Mouse (Mus musculus) testis, adult 2 months (tissue): ENCODE results near the gene Cfap61. TPM values are rescaled to one million over a fixed set of nuclear protein-coding genes. Genes with fewer than 3 reads are reported as not detected.

Experiments used
- H3K27ac ChIP-seq: fragments of 200-500 bp; 2 replicates; pipeline ENCODE4 v1.5.1; 2012; ENCODE audit warnings: low read depth, low read length; ENCODE audit not compliant: control insufficient read depth, insufficient read depth
- H3K27me3 ChIP-seq: fragments of 200-500 bp; 2 replicates; pipeline ENCODE4 v1.6.1; 2012; ENCODE audit warnings: mild to moderate bottlenecking, low read length, moderate library complexity; ENCODE audit not compliant: control insufficient read depth, insufficient read depth
- H3K36me3 ChIP-seq: fragments of 200-500 bp; 2 replicates; pipeline ENCODE4 v1.6.1; 2012; ENCODE audit warnings: mild to moderate bottlenecking, low read length; ENCODE audit not compliant: control insufficient read depth, insufficient read depth
- H3K4me1 ChIP-seq: fragments of 200-500 bp; 2 replicates; pipeline ENCODE4 v1.6.1; 2012; ENCODE audit warnings: low read length; ENCODE audit not compliant: control insufficient read depth, insufficient read depth
- H3K4me3 ChIP-seq: fragments of 200-500 bp; 2 replicates; pipeline ENCODE4 v1.5.1; 2012; ENCODE audit warnings: low read depth, mild to moderate bottlenecking, low read length, moderate library complexity, mixed read lengths; ENCODE audit not compliant: control insufficient read depth
- CTCF ChIP-seq: fragments of 200-500 bp; IDR thresholded peaks from 2 replicates; pipeline ENCODE4 v1.5.1; 2012; ENCODE audit warnings: low read depth, mild to moderate bottlenecking, inconsistent platforms, low read length, moderate library complexity; ENCODE audit not compliant: control insufficient read depth, insufficient read depth, insufficient replicate concordance
- POLR2A ChIP-seq: fragments of 200-500 bp; IDR thresholded peaks from 2 replicates; pipeline ENCODE4 v1.6.1; 2012; ENCODE audit warnings: low read depth, mild to moderate bottlenecking, inconsistent platforms, low read length, moderate library complexity; ENCODE audit not compliant: control insufficient read depth
- polyA plus RNA-seq: library from polyadenylated mRNA; depleted of rRNA; stranded (reverse); fragments of >200 nt; gene quantifications from 2 replicates; pipeline ENCODE4 v1.2.3, GENCODE M21; 2012; rRNA removed

Gene Cfap61
- polyA plus RNA-seq = 78.8 and 83.5 TPM in 2 replicates

DNA sequence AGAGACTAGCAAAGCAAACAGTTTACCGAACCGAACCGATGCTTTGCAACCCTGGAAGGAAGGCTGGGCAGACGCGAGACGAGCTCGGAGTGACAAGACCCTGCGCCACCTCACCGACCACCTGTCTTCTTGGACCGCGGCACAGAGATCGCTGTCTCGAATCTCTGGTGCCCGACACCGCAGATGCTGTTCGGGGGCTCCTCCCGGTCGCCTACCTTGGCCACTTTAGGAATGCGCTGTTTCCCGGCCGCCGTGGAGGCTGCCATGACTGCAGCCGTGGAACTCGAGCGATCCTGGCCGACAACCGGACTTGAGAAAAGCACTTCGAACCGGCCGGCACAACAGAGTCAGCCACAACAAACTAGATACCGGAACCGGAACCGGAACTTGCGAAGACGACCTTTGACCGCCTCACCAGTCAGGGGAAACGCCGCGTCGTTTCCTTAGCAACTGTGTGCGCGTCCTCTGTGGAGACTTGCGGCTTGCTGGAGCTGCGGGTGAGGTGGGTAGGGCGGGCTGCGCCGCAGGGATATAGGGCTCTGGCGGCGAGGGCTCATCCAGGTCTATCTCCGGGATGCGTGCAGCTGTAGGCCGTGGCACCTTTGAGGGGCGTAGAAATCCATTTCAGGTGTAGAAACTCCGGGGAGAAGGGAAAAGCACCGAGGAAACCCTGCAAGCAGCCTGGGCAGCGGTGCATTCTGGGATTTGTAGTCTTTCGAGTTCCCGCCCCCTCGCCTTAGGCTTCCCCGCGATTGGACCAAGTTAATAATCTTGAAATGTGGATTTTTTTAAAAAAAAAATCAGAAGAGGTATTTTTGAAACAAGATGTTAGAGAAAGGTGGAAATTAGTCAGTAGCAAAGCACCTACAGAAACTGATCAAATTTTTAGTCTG lies at the start of gene Cfap61, which contains the start of gene Crnkl1:
TSS of gene Cfap61 (plus strand) at position 446 of the 893 bp plus-strand sequence.
TSS of gene Crnkl1 (minus strand) at position 676 of the 893 bp plus-strand sequence.
- Histone ChIP-seq H3K4me1 (peaks cover 9% of the 10 kb centered on the region), H3K27ac (peak within 1 kb of the TSS; percentile 71), H3K4me3 (peak within 1 kb of the TSS; percentile 96), H3K36me3 (no peaks in the 10 kb centered on the region; the same call in 1 of the 2 replicates), H3K27me3 (no peaks in the 10 kb centered on the region)
- TF ChIP-seq CTCF = no peak
- peak; percentile 90 for TF ChIP-seq POLR2A

GRCm38 (mm10) chr2:145884913-145885785 lies 49.4 kb upstream of the Cfap61 start:
- no peak for TF ChIP-seq POLR2A
- no peak for TF ChIP-seq CTCF
- peak overlapping the region; percentile 75 for H3K27ac ChIP-seq
- no peak overlapping the region for H3K4me3 ChIP-seq
- peaks cover 11% of the 10 kb centered on the region for H3K4me1 ChIP-seq
- H3K27me3 ChIP-seq = no peaks in the 10 kb centered on the region
- H3K36me3 ChIP-seq = no peaks in the 10 kb centered on the region

- Histone ChIP-seq H3K27me3 (no peaks in the 10 kb centered on the region), H3K4me3 (no peak overlapping the region), H3K27ac (peak overlapping the region; percentile 60), H3K4me1 (peaks cover 11% of the 10 kb centered on the region), H3K36me3 (no peaks in the 10 kb centered on the region)
- TF ChIP-seq POLR2A = no peak
- TF ChIP-seq CTCF = peak; percentile 51; the same call in 1 of the 2 replicates
Measured at GRCm38 (mm10) chr2:145887937-145888765, 46.4 kb upstream of the Cfap61 start.

GRCm38 (mm10) chr2:145888766-145889480 lies 45.7 kb upstream of the Cfap61 start:
- Histone ChIP-seq H3K27ac (no peak overlapping the region), H3K36me3 (no peaks in the 10 kb centered on the region), H3K27me3 (no peaks in the 10 kb centered on the region), H3K4me3 (no peak overlapping the region), H3K4me1 (peaks cover 11% of the 10 kb centered on the region)
- no peak for TF ChIP-seq POLR2A
- TF ChIP-seq CTCF = no peak

- H3K4me3 ChIP-seq = no peak overlapping the region
- TF ChIP-seq CTCF (no peak), POLR2A (no peak)
- no peak overlapping the region for H3K27ac ChIP-seq
- no peaks in the 10 kb centered on the region for H3K36me3 ChIP-seq
- H3K27me3 ChIP-seq = no peaks in the 10 kb centered on the region
- no peaks in the 10 kb centered on the region; the same call in 1 of the 2 replicates for H3K4me1 ChIP-seq
Measured at GRCm38 (mm10) chr2:145890571-145890970, 44.0 kb upstream of the Cfap61 start.

DNA sequence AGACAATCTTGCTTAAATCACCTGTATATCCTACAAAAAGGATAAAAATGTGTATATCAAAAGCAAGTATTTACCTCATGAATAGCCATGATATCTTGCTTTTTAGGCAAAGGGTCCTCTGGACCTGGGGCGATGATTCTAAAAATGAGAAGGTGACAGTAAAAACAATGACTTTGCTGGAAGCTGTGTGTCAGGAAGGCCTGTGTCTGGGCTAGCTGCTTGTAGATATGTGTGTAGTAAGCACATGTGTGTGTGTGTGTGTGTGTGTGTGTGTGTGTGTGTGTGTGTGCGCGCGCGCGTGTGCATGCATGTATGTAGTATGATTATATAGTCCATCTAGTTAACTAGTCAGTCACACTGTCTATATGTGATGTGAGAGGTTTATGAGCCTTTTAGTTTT lies 40.8 kb upstream of the Cfap61 start:
- Histone ChIP-seq H3K27ac (no peak overlapping the region), H3K4me3 (no peak overlapping the region), H3K36me3 (no peaks in the 10 kb centered on the region), H3K4me1 (no peaks in the 10 kb centered on the region), H3K27me3 (no peaks in the 10 kb centered on the region)
- TF ChIP-seq POLR2A (no peak), CTCF (no peak)
